Mouse (Mus musculus): Measurements from ENCODE around the gene Arsg.

The Arsg gene

DNA sequence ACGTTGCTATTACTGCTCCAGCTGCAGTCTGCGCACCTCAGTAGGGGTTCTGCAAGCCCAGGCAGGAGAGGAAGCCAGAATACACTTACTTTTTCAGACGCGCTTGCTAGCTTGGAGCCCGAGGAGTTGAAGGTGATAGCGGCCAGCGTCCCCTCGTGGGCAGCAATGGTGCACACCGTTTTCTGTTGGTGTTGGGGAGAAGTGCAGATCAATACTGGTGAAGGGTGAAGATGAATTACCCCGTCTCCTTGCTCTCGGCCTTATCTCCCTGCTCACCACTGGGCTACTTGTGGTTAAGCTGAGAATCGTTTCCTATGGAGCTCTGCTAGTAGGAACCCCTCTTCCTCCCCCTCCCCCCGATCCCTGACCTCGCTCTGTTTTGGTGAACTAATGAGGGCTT lies 110.8 kb downstream of the Arsg start:
- DNase-seq (ENCODE audit: low read depth, low spot score): no peak

DNA sequence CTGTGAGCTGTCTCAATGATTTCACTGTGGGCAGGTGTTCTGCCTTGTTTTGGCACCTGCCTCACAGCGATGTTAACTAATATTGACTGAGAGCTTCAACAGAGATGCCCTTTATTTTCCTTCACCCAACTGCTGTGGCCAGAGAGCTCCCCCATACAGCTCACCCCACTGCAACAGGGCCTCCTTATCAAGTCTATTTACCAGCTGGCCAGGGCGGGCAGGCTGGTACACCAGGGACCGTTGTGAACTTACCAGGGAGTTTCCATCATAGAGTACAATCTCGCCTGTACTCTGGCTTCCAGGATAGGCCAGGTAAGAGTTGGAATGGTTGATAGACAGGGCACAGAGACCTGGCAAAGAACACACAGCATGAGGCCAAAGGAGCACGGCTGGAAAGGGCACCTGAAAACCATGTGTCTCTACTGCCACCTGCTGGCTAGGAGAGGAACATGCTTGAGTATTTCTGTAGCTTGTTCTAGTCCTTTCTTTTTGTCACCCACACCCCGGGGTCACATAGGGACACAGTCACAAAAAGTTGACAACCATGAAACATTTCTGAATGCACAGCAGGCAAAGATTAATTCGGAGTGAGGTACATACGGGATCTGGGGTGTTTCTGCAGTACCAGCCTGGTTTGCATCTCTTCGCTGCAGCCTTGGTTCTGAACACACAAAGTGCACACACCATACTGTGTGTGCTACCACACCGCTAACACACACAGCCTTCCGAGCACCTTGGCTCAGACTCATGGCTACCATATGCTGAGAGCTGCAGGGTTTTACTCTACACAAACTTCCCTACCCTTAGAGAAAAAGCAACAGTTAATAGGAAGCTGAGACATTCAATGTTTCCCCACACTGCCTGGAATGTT lies 111.9 kb downstream of the Arsg start:
- peak; percentile 76 for DNase-seq (ENCODE audit: low read depth, low spot score)

DNA sequence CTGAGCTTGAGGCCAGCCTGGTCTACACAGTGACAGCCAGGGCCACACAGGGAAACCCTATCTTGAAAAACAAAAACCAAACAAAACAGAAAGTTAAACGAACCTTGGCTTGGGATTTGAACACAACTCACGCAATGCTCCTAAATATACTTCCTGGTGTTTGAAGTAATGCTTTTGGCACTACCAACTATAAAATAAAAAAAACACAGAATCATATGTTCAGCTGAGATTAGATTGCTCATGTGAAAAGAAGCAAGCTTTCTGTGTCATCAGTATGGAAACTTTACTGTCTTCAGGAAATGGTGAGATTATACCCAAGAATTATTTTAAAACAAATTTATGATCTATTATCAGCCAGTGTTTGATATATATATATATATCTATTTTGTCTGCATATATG lies 113.2 kb downstream of the Arsg start:
- DNase-seq (ENCODE audit: low read depth, low spot score): no peak

DNA sequence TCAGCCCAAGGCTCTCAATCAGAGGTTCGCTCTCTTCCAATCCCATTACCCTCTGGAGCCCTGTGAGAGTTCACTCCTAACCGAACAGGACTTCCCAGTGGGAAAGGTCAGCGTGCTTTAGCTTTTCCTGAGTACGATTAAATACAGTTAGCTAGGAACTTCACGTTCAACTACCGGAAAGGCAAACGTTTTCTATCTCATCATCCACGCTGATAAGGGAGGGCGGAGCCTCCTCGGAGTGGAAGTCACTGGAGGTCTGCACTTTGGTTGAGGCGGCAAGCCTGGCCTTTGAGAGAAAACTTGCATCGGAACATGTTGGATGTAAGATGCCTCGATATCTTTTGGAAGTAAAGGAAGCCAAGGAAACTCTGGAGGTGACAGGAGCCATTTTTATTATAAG lies 113.8 kb downstream of the Arsg start:
- no peak for DNase-seq (ENCODE audit: low read depth, low spot score)

DNA sequence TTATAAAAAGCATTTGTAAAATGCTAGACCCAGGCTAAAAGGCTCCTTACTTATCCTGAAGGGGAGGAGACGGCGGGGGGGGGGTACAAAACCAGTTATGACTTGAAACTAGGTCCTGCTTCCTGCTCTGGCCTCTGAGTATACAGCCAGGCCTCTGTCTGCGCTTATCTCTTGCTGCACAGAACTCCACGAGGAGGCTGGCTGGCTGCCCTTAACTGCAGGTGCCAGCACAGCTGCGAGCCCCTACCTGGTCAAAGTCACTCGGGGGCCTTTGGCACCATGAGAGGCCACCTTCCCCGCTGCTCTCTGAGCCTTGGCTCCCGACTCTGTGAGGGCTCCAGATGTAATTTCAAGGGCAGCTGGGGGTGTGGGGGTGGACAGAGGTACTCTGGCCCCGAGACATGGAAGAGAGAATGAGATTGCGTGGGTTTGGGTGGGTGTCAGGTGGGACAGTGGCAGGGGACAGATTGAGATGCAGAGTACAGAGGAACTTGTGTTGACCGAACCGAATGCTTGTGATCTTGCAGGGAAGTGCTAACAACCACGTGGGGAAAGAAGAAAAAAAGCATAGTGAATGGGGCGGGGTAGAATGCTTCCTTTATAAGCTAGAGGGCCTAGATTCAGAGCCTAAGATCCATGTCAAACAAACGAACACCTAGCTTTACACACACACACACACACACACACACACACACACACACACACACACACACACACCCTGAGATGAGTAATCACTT lies 114.6 kb downstream of the Arsg start:
- DNase-seq (ENCODE audit: low read depth, low spot score): peak; percentile 10

DNA sequence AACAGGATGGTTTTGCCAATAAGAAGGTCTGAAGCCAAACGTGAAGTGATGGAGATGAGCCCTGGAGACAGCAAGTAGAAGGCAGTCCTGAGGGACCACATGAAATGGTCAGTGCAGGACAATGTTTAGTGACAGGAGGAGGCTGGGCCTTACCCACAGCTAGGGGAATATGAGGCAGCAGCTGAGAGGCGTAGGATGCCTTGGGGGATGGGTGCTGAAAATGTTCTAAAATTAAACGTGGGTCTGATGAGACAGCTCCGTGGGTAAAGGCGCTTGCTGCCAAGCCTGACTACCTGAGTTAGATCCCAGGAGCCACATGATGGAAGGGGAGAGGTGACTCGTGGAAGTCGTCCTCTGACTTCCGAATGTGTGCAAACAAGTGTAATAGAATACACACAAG lies 116.8 kb downstream of the Arsg start:
- DNase-seq (ENCODE audit: low read depth, low spot score): no peak

DNA sequence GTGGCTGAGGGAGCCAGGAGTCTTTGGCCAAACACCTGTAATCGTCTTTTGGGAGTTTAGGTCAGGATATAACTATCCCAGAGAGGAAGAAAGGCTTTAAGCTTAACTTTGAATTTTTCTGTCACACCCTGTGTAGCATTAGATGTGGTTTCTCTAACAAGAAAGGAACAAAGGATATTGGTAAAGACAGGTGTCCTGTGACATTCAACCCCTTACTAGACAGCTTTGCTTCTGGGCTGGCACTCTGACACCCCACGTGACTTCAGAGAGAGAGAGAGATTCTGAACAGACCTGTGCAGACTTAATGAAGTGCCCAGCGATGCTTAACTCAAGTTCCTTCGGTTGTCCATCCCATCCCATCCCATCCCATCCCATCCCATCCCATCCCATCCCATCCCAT lies 118.3 kb downstream of the Arsg start:
- no peak for DNase-seq (ENCODE audit: low read depth, low spot score)

DNA sequence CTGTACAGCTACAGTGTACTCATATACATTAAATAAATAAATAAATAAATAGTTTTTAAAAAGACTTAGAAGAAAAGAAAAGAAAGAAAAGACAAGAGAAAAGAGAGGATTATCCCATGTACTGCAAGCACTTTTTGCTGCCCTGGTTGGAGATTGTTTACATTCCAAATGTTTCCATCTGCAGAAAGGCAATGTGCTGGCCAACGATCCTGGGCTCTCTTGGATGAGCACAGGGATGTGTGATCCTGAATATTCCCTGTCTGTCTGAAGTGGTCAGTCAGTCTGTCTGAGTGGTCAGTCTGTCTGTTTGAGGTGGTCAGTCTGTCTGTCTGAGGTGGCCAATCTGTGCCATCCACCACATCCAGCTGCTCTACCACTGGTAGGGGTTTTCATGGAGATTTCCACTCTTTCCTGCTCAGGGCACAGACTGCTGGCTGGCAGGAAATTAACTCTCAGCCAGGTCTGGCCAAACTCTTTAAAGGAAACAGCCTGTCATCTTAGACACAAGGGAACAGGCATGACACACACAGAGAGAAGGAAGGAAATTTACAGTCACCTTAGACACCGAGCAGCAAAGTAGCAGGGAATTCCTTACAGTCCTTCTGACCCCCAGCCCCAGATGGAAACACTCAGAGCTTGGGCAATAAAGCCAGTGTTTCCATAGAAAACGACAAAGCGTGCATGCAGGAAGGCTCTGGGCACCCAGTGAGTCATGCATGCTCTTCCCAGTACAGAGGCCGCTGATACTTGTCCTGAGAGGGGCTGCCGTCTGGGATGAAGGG lies 120.2 kb downstream of the Arsg start:
- DNase-seq (ENCODE audit: low read depth, low spot score): no peak

DNA sequence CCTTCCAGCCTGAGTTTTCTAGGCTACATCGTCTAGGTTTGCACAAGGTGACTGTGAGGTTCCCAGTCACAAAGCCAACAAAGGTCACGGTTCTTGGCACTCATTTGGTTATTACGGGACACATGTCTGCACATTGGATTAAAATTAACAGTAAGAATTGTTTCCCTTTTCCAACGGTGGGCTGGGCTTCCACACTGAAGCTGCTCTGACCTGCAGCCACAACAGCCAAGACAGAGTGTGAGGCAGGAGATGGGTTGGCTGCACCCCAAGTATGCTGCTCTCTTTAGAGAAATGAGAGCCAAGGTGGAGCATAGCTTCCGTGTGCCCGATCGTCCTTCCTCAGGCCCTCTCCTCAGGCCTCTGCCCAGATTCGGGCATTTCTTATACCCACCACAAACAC lies 121.6 kb downstream of the Arsg start:
- no peak for DNase-seq (ENCODE audit: low read depth, low spot score)

DNA sequence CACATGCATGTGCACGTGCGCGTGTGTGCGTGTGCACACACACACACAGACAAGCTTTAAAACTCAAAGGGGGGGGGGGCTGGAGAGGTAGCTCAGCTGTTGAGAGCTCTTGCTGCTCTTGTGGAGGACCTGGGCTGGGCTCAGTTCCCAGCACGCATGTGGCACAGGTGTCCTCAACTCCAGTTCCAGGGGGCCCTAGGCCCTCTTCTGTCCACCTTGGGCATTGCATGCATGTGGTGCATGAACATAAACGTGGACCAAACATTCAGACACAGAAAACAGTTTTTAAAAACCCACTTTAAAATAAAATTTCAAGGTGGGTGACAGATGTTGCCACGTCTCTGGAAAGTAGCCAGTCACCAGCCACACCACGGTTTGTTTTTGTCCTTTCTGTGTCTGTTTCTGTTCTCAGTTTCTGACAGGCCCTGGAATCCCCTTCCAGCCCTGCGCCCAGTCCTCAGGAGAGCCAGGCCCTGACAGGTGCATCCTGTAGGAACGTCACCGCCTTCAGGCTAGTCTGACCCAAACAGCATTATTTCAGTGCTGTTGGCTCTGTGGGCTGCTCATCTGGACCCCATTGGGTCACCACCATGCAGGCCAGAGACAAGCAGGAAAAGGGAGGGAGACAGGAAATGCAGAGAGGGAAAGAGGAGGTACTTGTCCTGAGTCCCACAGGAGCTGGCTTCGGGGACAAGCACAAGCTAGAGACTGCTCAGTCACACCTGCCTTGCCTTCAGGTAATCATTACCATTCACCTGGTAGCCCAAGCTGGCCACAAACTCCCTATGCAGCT lies 125.8 kb downstream of the Arsg start:
- DNase-seq (ENCODE audit: low read depth, low spot score): peak; percentile 52

DNA sequence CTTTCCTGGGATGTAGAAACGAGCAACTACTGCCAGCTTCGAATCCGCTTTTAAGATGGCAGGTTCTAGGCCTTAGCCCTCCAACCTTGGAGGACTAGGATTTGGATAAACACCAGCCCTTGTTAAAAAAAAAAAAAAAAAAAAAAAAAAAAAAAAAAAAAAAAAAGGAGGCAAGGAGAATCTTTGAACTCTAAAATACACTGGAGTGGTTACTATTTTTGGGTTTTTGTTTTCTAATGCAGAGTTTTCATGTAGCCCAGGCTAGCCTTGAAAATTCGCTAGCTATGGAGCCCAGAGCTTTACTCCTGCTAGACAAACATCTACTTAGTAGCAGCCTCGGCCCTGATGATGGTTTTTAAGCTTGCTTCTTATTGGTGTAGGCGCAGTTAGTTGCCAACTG lies 134.4 kb downstream of the Arsg start:
- no peak for DNase-seq (ENCODE audit: low read depth, low spot score)

DNA sequence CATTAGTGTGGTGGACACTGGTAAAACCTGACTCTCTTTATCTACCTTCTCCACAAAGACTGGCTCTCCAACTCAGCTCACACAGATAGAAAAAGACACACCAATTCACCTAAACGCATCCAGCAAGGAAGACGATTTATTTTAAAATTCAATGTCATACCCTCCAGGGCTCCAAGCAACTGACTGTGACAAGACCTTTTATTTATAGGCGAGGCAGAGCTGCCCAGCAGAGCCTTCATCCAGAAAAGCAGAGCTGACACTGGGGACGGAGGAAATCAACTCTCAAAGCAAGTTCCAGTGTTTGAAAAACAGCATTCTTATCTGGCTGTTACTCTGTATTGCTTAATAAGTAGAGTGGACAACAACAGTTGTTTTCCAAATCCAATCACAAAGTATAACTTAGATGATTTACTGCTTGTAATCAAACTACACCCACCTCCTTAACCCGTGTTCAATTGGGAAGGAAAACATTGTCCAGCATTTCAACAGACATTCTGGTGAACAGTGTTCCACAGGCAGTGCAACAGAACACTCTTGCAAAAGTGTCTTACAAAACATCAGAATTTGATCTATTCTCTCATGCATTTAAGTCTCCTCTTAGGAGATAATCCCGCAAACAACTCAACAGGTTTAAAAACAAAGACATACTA lies 135.9 kb downstream of the Arsg start:
- no peak for DNase-seq (ENCODE audit: low read depth, low spot score)

DNA sequence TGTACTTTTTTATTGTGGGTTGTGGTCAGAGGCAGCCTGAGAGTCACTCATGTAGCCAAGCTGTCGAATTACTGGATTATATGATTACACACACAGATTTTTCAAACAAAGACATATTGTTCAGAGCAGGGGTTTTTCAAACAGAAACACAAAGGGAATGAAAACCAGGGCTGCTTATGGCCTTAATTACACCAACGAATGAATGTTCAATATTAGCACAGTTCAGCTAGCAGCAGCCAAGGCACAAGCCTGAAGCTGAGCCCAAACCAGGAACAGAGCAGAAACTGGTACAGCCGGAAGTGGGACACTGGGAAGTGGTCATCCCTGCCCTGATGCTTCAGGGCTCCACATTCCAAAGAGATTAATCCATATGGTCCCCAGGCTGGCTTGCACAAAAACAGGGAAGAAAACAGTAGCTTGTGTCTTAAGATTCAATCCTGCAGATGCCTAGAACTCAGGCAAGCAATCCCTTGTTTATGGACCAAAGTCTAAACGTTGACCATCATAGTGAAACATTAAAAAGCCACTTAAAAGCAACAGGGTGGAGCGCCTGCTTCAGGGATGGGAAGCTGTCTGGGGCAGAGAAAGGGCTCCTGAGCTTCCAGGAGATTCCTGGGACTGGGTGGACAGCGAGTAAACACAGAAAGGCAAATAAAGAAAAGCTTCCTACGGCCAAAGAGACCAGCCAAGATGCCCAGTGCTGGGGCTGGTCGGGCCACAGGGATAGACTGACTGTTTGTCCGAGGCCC lies 137.0 kb downstream of the Arsg start:
- DNase-seq (ENCODE audit: low read depth, low spot score): peak; percentile 11

DNA sequence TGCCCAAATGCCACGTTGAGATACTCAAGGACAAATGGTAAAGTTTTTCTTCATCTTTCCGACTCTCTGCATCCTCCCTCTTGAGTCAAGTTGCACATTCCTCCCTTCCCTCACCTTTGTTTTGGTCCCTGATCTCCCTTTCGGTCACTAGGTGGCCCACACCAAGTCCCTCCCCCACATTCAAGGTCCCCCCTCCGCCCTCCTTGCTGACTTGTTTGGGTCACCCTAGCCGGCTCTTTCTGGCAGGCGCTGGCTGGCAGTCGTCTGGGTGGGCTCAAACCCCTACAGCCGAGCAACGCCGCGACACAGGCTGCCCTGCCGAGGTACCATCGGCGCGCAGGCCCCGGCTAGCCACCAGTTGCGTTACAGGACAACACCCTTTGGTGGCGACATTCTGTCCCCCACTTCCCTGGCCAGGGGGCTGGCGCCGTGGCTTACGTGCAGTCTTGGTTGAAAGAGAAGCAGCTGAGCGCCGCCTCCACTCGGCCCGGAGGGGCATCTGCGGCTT lies 137.7 kb downstream of the Arsg start:
- DNase-seq (ENCODE audit: low read depth, low spot score): no peak

DNA sequence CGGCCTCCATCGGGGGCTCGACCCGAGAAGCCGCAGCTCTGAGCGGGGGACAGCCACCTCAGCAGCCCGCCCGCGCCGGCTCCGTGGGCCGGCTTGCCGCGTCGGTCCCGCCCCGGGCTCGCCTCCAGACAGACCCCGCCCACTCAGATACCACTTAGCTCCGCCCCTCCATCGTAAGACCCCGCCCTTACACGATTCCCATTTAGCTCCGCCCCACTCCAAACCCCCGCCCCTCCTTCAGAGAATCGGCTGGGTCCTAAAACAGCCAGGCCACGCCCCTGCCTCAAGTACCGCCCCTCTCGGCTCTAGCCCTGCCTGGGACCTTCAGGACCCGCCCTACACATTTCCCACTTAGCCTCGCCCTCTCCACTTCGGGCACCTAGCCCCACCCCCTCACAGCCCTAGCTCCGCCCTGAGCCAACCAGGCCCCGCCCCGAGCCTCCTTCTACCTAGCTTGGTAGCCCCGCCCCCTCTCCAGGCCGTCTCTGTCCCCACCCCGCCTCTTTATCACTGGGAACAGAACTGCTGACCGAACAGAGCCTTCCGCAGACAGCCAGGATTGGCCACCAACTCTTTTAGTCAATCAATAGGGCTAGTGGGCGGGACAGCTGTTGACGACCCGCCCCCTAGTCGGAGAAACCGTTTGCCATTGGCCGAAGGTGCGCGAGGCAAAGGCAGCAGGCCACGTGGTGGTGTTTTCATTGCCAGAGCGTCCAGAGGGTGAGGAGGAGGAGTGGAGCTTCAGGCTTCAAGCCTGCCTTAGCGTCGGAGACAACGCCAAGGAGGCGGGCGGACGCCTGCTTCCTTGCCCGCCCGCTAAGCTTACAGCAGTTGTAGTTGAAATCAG lies 138.4 kb downstream of the Arsg start, which contains the start of gene Wipi1:
Wipi1 (minus strand) TSS at position 665 of the 847 bp plus-strand sequence.
- peak; percentile 96 for DNase-seq (ENCODE audit: low read depth, low spot score)

DNA sequence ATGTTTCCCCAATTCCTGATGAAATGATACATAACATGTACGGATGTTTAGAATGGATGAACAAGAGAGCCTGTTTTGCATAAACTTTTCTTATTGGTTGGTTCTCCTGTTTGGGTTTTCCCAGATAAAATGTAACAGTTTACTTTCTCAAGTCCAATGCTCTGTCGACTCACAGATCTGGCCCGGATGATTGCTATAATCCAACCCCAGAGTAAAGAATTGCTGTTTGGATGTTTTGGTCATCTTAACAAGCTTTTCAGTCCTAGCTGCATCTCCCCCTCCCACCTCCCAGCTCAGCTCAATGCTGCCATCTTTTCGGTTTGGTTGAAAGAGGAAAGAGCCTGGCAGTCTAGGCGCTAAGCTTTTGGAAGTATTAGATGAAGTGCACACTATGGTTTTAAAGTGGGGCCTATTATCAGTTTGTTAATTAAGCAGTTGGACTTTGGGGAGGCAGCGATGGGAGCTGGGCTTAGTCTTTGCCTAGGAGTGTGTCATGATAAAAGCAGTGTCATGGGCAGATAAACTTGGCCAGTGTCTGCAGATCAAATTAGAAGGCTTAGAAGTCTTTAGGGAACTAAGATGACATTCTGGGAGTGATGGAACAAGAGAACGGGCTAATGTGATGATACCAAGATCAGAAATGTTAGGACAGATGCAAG lies 139.8 kb downstream of the Arsg start:
- no peak for DNase-seq (ENCODE audit: low read depth, low spot score)

DNA sequence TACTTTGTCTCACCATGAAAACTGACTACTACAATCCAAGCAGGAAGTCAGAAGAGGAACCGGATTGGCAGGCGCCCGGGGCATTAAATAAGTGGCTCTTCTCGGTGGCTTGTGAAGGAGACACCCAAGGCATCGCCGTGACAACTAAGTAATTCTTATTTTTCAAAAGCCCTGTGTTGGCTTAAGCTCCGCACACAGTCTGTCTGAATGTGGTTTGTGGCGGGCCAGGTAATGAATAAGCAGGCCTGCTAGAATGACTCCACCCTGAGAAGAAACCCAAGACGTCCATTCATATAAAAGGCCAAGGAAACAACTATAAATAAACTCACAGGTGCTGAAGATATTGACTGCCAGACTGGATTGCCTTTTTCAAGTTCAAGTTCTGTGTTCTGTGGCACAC lies 142.1 kb downstream of the Arsg start:
- DNase-seq (ENCODE audit: low read depth, low spot score): no peak

DNA sequence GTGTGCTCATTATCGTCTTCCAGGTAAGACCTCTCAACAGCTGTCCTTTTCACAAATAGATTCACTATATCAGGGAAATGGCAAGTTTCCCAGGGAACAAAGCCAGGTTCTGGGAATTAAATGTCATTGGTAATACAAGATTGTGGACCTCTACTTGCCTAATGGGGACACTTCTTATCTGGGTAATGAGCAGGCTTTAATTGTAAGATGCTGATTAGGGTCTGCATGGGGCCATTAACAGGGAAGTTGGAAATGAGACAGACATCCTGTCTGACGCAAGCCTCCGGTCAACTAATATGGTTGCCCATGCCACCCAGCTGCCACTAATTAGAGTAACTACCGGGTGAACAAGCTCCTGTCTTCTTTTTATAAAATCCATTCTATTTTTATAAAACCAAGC lies 143.2 kb downstream of the Arsg start:
- DNase-seq (ENCODE audit: low read depth, low spot score): no peak

Measured in A20 (cell line).